Mouse (Mus musculus): ENCODE data around the gene Tnni3. TPM values are rescaled to one million over a fixed set of nuclear protein-coding genes. Genes with fewer than 3 reads are reported as not detected.

Gene Tnni3
- polyA plus RNA-seq, 1 experiment from 2014 or later = 1,749 TPM

Other genes with a start within 250 kb of the Tnni3 start
- gene Ncr1, start 186.5 kb downstream of the Tnni3 start, polyA plus RNA-seq (2016; fragmentation: Nextera tagmentation; extraction: Ambion mirVana) = not detected in 2 replicates
- 0.47 and 1.3 TPM in 2 replicates for gene Gp6, start 126.5 kb downstream of the Tnni3 start, polyA plus RNA-seq (2016; fragmentation: Nextera tagmentation; extraction: Ambion mirVana)
- 27.5 and 27.6 TPM in 2 replicates for gene Rdh13, start 78.6 kb downstream of the Tnni3 start, polyA plus RNA-seq (2016; fragmentation: Nextera tagmentation; extraction: Ambion mirVana)
- gene Eps8l1, start 63.6 kb downstream of the Tnni3 start, polyA plus RNA-seq (2016; fragmentation: Nextera tagmentation; extraction: Ambion mirVana) = 3.0 and 4.1 TPM in 2 replicates
- 50.2 and 53.9 TPM in 2 replicates for gene Ppp1r12c, start 22.5 kb downstream of the Tnni3 start, polyA plus RNA-seq (2016; fragmentation: Nextera tagmentation; extraction: Ambion mirVana)
- 543 and 550 TPM in 2 replicates for gene Tnnt1, start 7.8 kb downstream of the Tnni3 start, polyA plus RNA-seq (2016; fragmentation: Nextera tagmentation; extraction: Ambion mirVana)
- gene Dnaaf3, start 8.2 kb upstream of the Tnni3 start, polyA plus RNA-seq (2016; fragmentation: Nextera tagmentation; extraction: Ambion mirVana) = 0.54 and 0.83 TPM in 2 replicates
- 1.4 and 1.6 TPM in 2 replicates for gene Syt5, start 23.3 kb upstream of the Tnni3 start, polyA plus RNA-seq (2016; fragmentation: Nextera tagmentation; extraction: Ambion mirVana)
- gene Ptprh, start 79.8 kb upstream of the Tnni3 start, polyA plus RNA-seq (2016; fragmentation: Nextera tagmentation; extraction: Ambion mirVana) = not detected in 2 replicates
- 3.2 and 3.7 TPM in 2 replicates for gene Tmem86b, start 107.2 kb upstream of the Tnni3 start, polyA plus RNA-seq (2016; fragmentation: Nextera tagmentation; extraction: Ambion mirVana)
- gene Ppp6r1, start 134.8 kb upstream of the Tnni3 start, polyA plus RNA-seq (2016; fragmentation: Nextera tagmentation; extraction: Ambion mirVana) = 9.8 and 10.2 TPM in 2 replicates
- 78.2 and 84.7 TPM in 2 replicates for gene Hspbp1, start 160.8 kb upstream of the Tnni3 start, polyA plus RNA-seq (2016; fragmentation: Nextera tagmentation; extraction: Ambion mirVana)
- gene Brsk1, start 166.4 kb upstream of the Tnni3 start, polyA plus RNA-seq (2016; fragmentation: Nextera tagmentation; extraction: Ambion mirVana) = 1.0 and 1.7 TPM in 2 replicates
- 0.08 TPM in 1 of 2 replicates, not detected in the other for gene Tmem150b, start 201.0 kb upstream of the Tnni3 start, polyA plus RNA-seq (2016; fragmentation: Nextera tagmentation; extraction: Ambion mirVana)
- 60.7 and 65.0 TPM in 2 replicates for gene Kmt5c, start 215.9 kb upstream of the Tnni3 start, polyA plus RNA-seq (2016; fragmentation: Nextera tagmentation; extraction: Ambion mirVana)
- 41.0 and 44.4 TPM in 2 replicates for gene Cox6b2, start 228.9 kb upstream of the Tnni3 start, polyA plus RNA-seq (2016; fragmentation: Nextera tagmentation; extraction: Ambion mirVana)
- not detected in 2 replicates for gene Fam71e2, start 247.1 kb upstream of the Tnni3 start, polyA plus RNA-seq (2016; fragmentation: Nextera tagmentation; extraction: Ambion mirVana)

Measured in heart, embryonic 12.5 days (tissue).